24 mouse cellular contexts compared by ENCODE assay signal in genomic region chr9:83375522-83376176, GRCm38 (mm10).
DNase-seq lines count a peak whose midpoint lies in the region; ATAC-seq and TF ChIP-seq lines count a peak whose summit lies in the region.
"Had no signal": no experiment of that assay in that cellular context is flagged by ENCODE, and none has a peak within 500 bp of the region (broad histone marks: within the 10 kb centered on the region; RNA-seq: fewer than 3 reads in every experiment).

No protein-coding gene starts in this region.

- H3K27me3 ChIP-seq in testis, adult 2 months (ENCODE audit: control insufficient read depth, insufficient read depth, low read length): no peaks in the 10 kb centered on the region
- no peaks in the 10 kb centered on the region for H3K27me3 ChIP-seq in liver, embryonic 14.5 days (ENCODE audit: control insufficient read depth, insufficient read depth, low read length)
- H3K27me3 ChIP-seq in forebrain, embryonic 10.5 days (ENCODE audit: poor library complexity, severe bottlenecking): no peaks in the 10 kb centered on the region
- no peaks in the 10 kb centered on the region for H3K27me3 ChIP-seq in forebrain, postnatal 0 days (ENCODE audit: insufficient read depth, low read length)
- H3K27me3 ChIP-seq: embryonic facial prominence, embryonic 13.5 days; forebrain, embryonic 13.5 days; heart, embryonic 15.5 days; hindbrain, embryonic 13.5 days; Patski had no signal

- no peak for TF ChIP-seq POLR2A in testis, adult 2 months (IDR thresholded peaks at IDR 0.05; ENCODE audit: control insufficient read depth, low read depth, low read length)

- DNase-seq in testis, postnatal 14 days (ENCODE audit: low spot score): no peak
- DNase-seq in c-Kit-positive CD71-positive TER-119-negative erythroid progenitor cells, embryonic 14.5 days (ENCODE audit: low read depth): peak; percentile 9
- DNase-seq in liver, embryonic 14.5 days (ENCODE audit: low read depth in 3 of 3, low spot score in 3 of 3): no peak
- no peak for DNase-seq in forebrain, embryonic 10.5 days (ENCODE audit: extremely low spot score, low spot score)
- DNase-seq in forebrain, postnatal 0 days: no peak
- no peak for DNase-seq in frontal cortex, postnatal 25 days (ENCODE audit: low spot score in 2 of 2)
- DNase-seq: adrenal gland, postnatal 25 days; B cell, adult 2 months; cerebellum, adult 9-10 months; cerebellum, postnatal 25 days; gastrocnemius, postnatal 10 days; heart, adult 2 months; heart, postnatal 14 days had no signal

- H3K4me1 ChIP-seq in testis, adult 2 months (ENCODE audit: control insufficient read depth, insufficient read depth, low read length): no peaks in the 10 kb centered on the region
- no peaks in the 10 kb centered on the region for H3K4me1 ChIP-seq in liver, embryonic 14.5 days (replicated peaks; ENCODE audit: control insufficient read depth in 2 of 2, insufficient read depth in 2 of 2, low read length in 1 of 2)
- no peaks in the 10 kb centered on the region for H3K4me1 ChIP-seq in forebrain, embryonic 10.5 days
- H3K4me1 ChIP-seq in forebrain, postnatal 0 days (ENCODE audit: insufficient read depth): no peaks in the 10 kb centered on the region
- H3K4me1 ChIP-seq: embryonic facial prominence, embryonic 13.5 days; hindbrain, embryonic 13.5 days had no signal

- H3K4me3 ChIP-seq in testis, adult 2 months (ENCODE audit: control insufficient read depth, low read depth, low read length): peak overlapping the region; percentile 20
- no peak overlapping the region for H3K4me3 ChIP-seq in liver, embryonic 14.5 days (ENCODE audit: insufficient read depth in 1 of 2, low read depth in 2 of 2, low read length in 2 of 2)
- no peak overlapping the region for H3K4me3 ChIP-seq in forebrain, embryonic 10.5 days
- no peak overlapping the region for H3K4me3 ChIP-seq in forebrain, postnatal 0 days (ENCODE audit: low read depth, low read length)
- H3K4me3 ChIP-seq: embryonic facial prominence, embryonic 13.5 days; forebrain, embryonic 13.5 days; heart, adult 2 months; heart, embryonic 15.5 days; hindbrain, embryonic 13.5 days had no signal

- no peak for TF ChIP-seq EP300 in liver, embryonic 14.5 days (IDR thresholded peaks at IDR 0.05; ENCODE audit: low read depth)

- no peak for TF ChIP-seq CTCF in testis, adult 2 months (IDR thresholded peaks at IDR 0.05; ENCODE audit: control insufficient read depth, insufficient read depth, insufficient replicate concordance, low read depth, low read length)
- no peak for TF ChIP-seq CTCF in liver, embryonic 14.5 days (IDR thresholded peaks at IDR 0.05; ENCODE audit: low read depth)
- TF ChIP-seq CTCF in forebrain, postnatal 0 days (IDR thresholded peaks at IDR 0.05; ENCODE audit: low read depth): no peak

- H3K27ac ChIP-seq in testis, adult 2 months (ENCODE audit: control insufficient read depth, insufficient read depth, low read depth, low read length): no peak overlapping the region
- H3K27ac ChIP-seq in liver, embryonic 14.5 days: no peak overlapping the region
- no peak overlapping the region for H3K27ac ChIP-seq in forebrain, embryonic 10.5 days
- no peak overlapping the region for H3K27ac ChIP-seq in forebrain, postnatal 0 days (ENCODE audit: low read depth, low read length)
- H3K27ac ChIP-seq: embryonic facial prominence, embryonic 13.5 days; forebrain, embryonic 13.5 days; heart, adult 2 months; heart, embryonic 15.5 days; hindbrain, embryonic 13.5 days; hindbrain, postnatal 0 days had no signal

- no peaks in the 10 kb centered on the region for H3K36me3 ChIP-seq in testis, adult 2 months (ENCODE audit: control insufficient read depth, insufficient read depth, low read length)
- no peaks in the 10 kb centered on the region for H3K36me3 ChIP-seq in liver, embryonic 14.5 days (replicated peaks; ENCODE audit: control insufficient read depth, insufficient read depth, low read depth)
- H3K36me3 ChIP-seq in forebrain, embryonic 10.5 days (replicated peaks): no peaks in the 10 kb centered on the region
- H3K36me3 ChIP-seq in forebrain, postnatal 0 days (ENCODE audit: insufficient read depth): no peaks in the 10 kb centered on the region
- H3K36me3 ChIP-seq: embryonic facial prominence, embryonic 13.5 days; heart, embryonic 15.5 days; hindbrain, embryonic 13.5 days had no signal

- ATAC-seq in liver, embryonic 14.5 days (ENCODE audit: insufficient read depth): peak; percentile 48; the same call in 1 of the 2 replicates
- peak; percentile 93 for ATAC-seq in megakaryocyte-erythroid progenitor cell, adult 5-6 weeks (replicated peaks; ENCODE audit: low FRiP score, low TSS enrichment, poor library complexity, severe bottlenecking)
- no peak for ATAC-seq in forebrain, postnatal 0 days
- ATAC-seq: activated CD4-positive, CD25-positive, alpha-beta regulatory T cell, adult 4 months; CD4-positive, CD25-positive, alpha-beta regulatory T cell, adult 4 months; forebrain, embryonic 13.5 days; hindbrain, postnatal 0 days; Patski had no signal

- H3K9ac ChIP-seq in liver, embryonic 14.5 days (replicated peaks): no peak overlapping the region
- H3K9ac ChIP-seq in forebrain, postnatal 0 days: no peak overlapping the region
- H3K9ac ChIP-seq: embryonic facial prominence, embryonic 13.5 days; forebrain, embryonic 13.5 days; heart, embryonic 15.5 days; hindbrain, embryonic 13.5 days had no signal

- 8% methylated on average over 4 of the region's 4 CpGs for WGBS in liver, embryonic 14.5 days (ENCODE audit: insufficient replicate concordance)
- WGBS in forebrain, embryonic 10.5 days: 80% methylated on average over 4 of the region's 4 CpGs
- WGBS in forebrain, postnatal 0 days: 83% methylated on average over 4 of the region's 4 CpGs

- H3K4me2 ChIP-seq in liver, embryonic 14.5 days (ENCODE audit: low read depth): no peak overlapping the region
- no peak overlapping the region for H3K4me2 ChIP-seq in forebrain, postnatal 0 days (ENCODE audit: low read depth)
- H3K4me2 ChIP-seq: embryonic facial prominence, embryonic 13.5 days; forebrain, embryonic 13.5 days; heart, embryonic 11.5 days; heart, embryonic 15.5 days; hindbrain, embryonic 13.5 days had no signal

- no peaks in the 10 kb centered on the region for H3K9me3 ChIP-seq in liver, embryonic 14.5 days (ENCODE audit: control insufficient read depth, low read length)
- no peaks in the 10 kb centered on the region for H3K9me3 ChIP-seq in forebrain, embryonic 10.5 days
- H3K9me3 ChIP-seq in forebrain, postnatal 0 days (ENCODE audit: low read length): no peaks in the 10 kb centered on the region
- H3K9me3 ChIP-seq: embryonic facial prominence, embryonic 13.5 days; forebrain, embryonic 13.5 days; heart, embryonic 15.5 days; hindbrain, embryonic 13.5 days had no signal
